Mouse (Mus musculus) liver, embryonic 14.5 days (tissue): Measurements from ENCODE around the gene Abhd5.

Source experiments
- CTCF ChIP-seq: IDR thresholded peaks from 2 replicates; pipeline ENCODE4 v1.5.1; 2016; ENCODE audit warnings: antibody characterized with exemption, low read depth, control low read depth
- EP300 ChIP-seq: IDR thresholded peaks from 2 replicates; pipeline ENCODE4 v1.6.1; 2016; ENCODE audit warnings: antibody characterized with exemption, low read depth

GRCm38 (mm10) chr9:122421911-122422310, 70.5 kb downstream of the Abhd5 start:
- TF ChIP-seq CTCF = no peak
- TF ChIP-seq EP300 = no peak
